Mouse (Mus musculus) layer of hippocampus, postnatal 36 days (tissue): Measurements from ENCODE around the gene Cpeb4. TPM values are rescaled to one million over a fixed set of nuclear protein-coding genes. Genes with fewer than 3 reads are reported as not detected.
A peak's percentile ranks its signal among the peaks of the same experiment; 100 is the strongest.
"Not testable (repeated sequence)": the region's sequence is repeated elsewhere in the genome, so short reads cannot be mapped to it uniquely, and the experiment has no call there.

Experiments
- DNase-seq, 2 experiments: peaks; one replicate each; pipeline ENCODE4 v3.0.0; 2022
- total RNA-seq, 2 experiments: library from RNA; stranded (reverse); gene quantifications; 2 replicates each; pipeline ENCODE4 v1.2.3; 2021

Cpeb4 gene
- 100 to 1,000 TPM; 156 to 163 TPM for total RNA-seq

GRCm38 (mm10) chr11:31871911-31872310 lies at the start of gene Cpeb4:
Gene Cpeb4, plus strand, starts transcription at chr11:31872211.
- DNase-seq: no peak

GRCm38 (mm10) chr11:31822556-31822955 lies 49.5 kb upstream of the Cpeb4 start:
- no peak for DNase-seq

DNA sequence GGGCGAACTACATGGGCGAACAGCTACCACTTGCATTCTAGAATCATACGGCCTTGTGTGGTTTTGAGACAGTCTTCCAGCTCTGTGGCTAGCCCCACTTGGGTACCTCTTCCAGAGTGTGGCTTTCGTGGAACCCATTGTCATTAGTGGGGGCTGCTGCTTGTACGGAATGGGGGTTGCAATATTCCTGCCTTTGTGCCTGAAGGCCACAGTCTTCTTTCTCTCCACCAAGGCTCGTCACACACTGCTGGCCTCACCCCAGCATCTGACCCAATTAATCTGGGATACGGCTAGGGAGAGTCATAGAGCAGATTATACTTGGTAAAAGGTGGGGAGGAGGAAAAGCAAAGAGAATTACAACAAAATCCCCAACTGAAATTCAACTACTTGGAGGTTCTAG lies 48.5 kb upstream of the Cpeb4 start:
- no peak for DNase-seq

DNA sequence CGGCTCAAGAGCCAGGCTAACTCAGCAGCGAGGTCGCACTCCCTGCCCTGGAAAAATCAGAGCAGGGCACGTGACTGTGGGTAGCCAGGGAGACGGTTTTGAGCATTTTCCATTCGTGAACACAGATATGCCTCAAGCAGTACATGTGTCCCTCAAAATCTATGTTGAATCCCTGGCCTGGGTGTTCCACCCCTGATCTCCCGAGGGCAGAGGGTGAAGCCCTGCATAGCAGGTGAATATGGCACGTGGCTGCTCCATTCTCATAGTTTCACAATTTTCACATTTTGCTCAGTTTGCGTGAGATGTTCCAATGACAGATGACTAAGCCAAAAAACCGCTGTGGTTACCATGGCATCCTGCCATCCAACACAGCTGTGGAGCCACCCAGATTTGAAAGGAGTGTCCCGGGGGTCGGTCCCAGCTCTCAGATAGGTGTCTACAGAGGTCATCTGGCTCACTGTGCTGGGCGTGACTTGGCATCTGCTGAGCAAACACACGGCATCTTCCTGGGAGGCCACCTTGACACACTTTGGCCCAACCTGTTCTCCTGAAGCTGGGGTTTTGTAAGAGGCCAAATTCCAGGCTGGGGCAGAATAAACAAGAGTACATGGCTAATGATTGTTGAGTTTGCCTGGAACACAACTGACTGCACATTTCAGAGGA lies 47.4 kb upstream of the Cpeb4 start:
- peak in 1 of 2 experiments; percentile 21 for DNase-seq

DNA sequence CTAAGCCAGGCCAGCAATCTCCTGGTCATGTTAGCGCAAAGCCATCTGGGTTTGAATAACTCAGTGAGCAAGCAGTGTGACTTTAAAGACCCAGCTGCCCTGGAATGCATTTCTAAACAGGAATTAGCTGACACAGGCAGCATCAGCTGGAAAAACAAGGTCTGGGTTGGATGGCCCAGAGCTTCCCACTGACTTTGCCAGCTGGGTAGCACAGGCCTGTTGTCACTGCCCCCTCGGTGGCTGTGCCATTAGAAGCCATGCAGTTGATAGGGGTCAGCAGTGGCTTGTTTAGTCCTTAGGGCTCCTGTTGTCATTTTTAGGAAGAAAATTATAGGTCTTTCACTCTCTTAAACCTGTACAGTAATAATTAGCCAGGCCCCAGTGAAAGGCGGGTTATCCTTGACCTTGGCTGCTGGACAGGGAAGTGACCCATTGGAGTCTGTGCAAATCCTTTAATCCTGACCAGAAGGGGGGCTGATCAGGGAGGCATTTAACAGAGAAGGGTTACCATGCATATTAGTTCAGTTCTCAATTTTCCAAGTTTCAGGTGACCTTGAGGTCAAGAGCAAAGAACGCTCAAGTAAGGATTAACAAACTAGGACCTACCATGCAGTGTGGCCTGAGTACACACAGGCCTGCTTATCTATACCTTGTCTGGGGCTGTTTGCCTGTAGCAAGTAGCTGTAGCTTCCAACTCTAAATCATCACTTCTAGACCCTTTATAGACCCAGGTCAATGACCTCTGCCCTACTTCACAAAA lies 43.8 kb upstream of the Cpeb4 start:
- no peak for DNase-seq

GRCm38 (mm10) chr11:31828771-31829072 lies 43.3 kb upstream of the Cpeb4 start:
- DNase-seq: no peak

- DNase-seq: no peak
Observed at GRCm38 (mm10) chr11:31830213-31831151, 41.5 kb upstream of the Cpeb4 start.

GRCm38 (mm10) chr11:31831451-31831850 lies 40.6 kb upstream of the Cpeb4 start:
- no peak for DNase-seq

- no peak for DNase-seq
Observed at GRCm38 (mm10) chr11:31831983-31832382, 40.0 kb upstream of the Cpeb4 start.

GRCm38 (mm10) chr11:31832439-31832980 lies 39.5 kb upstream of the Cpeb4 start:
- no peak for DNase-seq

- no peak for DNase-seq
Observed at GRCm38 (mm10) chr11:31833506-31833905, 38.5 kb upstream of the Cpeb4 start.

GRCm38 (mm10) chr11:31835352-31835751 lies 36.7 kb upstream of the Cpeb4 start:
- DNase-seq: no peak

DNA sequence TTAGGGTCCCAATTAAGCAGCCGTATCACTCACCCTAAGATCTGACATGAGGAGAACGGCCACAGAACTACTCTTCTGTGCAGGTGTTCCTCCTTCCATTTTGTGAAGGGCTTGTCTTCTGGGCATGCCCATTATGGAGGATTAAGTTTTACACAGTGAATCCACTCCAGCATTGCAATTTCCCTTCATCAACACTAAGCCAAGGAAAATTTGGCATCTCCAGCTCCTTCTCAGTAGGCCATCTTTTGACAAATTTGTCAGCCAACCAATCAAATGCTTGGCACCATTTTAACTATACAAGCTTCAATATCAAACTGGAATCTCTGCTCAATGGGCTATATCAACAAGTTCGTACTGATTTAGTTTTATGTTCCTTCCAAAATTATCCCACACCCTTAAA lies 34.8 kb upstream of the Cpeb4 start:
- DNase-seq: no peak

- DNase-seq: no peak
Observed at GRCm38 (mm10) chr11:31837753-31838152, 34.3 kb upstream of the Cpeb4 start.

GRCm38 (mm10) chr11:31838442-31839083 lies 33.4 kb upstream of the Cpeb4 start:
- peak; percentile 67 to 80 for DNase-seq

DNA sequence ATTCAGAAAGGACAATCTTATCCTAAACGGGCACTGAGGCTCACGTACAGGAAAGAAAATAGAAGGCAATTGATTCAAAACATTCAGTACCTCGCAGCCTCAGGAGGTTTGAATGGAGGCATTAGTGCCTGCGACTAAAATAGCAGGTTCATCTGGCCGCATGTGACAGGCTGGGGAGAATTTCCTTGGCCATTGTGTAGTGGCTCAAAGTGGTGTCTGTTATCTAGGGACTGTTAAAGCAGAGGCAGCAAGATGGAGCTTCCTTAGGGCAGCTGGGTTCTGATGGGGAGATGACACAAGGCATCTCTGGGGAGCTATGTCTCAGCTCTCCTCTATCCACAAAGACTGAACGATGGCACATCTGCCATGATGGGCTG lies 32.9 kb upstream of the Cpeb4 start:
- DNase-seq: no peak

DNA sequence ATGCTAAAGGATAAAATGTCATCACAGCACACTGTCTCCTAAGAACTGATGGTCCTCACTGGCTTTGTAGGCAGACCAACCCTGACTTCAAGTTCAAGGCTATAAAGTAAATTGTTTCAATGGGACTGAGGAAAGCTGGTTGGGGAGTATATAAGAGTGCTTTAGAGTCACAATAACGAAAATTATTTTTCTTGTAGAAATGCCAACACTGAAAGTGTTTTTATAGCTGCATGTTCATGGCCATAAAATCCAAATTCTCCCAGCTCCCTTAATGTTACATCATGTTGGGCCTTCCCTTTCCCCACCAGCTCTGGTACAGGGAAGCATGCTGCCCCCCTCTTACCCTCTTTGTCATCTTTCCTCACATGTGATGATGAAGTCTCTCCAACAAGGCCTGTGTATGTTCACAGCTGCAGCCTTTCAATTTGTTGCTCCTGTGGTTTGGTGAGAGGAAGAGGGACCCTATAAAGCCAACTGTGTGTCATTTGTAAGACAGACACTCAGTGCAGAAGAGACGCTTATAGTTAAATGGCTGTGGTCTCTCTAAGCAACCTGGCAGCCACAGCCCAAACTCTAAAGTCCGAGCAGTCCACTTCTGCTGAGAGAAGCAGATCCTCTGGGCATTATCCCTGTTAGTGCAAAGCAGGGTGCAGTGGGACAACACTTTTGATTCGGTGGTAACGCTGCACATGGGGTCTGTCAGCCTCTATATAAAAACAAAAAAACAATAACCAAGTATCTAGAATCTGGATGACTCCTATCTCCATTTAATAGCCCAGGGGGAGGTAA lies 29.6 kb upstream of the Cpeb4 start:
- no peak for DNase-seq

DNA sequence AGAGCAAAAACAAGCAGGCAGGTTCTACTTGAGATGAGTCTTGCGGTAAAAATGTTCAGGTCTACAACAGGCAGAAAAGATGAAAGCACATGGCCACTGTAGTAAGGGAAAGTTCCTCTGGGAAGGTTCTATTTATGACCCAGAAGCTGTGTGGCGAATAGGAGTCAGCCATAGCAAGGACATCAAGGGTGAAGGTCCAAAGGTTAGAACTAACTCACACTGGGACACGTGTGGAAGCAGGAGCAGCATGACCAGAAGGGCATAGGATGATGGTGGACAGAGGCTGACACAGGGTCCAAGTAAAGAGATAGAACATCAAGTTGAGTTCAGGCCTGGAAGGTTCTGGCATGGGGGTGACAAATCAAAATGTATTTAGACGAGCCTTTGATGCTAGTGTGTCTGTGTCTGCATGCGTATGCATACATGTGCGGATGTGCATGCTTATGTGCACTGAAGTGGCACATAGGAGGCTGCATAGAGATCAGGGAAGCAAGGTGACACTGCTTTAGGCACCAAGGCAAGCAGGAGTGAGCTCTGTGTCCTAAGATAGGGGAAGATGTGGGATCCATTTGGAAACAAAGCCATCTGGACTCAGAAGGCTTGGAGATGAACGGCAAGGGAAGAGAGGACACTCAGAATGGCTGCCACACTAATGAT lies 28.7 kb upstream of the Cpeb4 start:
- DNase-seq: no peak

DNA sequence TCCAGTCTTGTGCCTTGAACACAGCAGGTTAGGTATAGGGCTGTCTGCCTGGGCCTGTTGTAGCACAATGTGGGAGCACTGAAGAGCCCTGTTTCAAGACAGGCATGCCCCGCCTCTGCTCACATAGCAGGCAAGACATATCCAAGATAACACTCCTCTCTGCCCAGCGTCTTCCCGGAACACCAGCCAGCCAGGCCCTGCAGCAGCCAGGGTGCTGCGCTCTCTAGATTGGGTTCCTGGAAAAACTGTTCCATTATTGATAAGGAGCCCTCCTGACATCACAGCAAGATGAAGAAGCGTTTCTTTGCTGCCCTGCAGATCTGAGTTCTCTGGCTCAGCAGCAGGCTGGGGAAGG lies 28.2 kb upstream of the Cpeb4 start:
- DNase-seq: no peak

DNA sequence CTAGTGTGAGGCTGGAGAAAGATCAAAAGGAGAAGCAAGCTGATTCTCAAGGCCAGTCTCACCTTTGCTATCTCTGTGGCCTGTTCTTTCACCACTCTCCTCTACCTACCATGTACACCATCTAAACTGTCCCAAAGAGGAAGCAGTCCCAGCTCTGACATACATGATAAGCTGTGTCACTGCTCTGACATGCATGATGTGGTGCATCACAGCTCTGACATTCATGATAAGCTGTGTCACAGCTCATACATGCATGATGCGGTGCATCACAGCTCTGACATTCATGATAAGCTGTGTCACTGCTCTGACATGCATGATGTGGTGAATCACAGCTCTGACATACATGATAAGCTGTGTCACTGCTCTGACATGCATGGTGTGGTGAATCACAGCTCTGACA lies 26.9 kb upstream of the Cpeb4 start:
- DNase-seq: not testable (repeated sequence)
